Mouse (Mus musculus): Measurements from ENCODE around the gene Ppp2r5c. TPM values are rescaled to one million over a fixed set of nuclear protein-coding genes. Genes with fewer than 3 reads are reported as not detected.

Ppp2r5c gene
- total RNA-seq, 2 experiments from 2014 or later = 99.2 to 223 TPM

DNA sequence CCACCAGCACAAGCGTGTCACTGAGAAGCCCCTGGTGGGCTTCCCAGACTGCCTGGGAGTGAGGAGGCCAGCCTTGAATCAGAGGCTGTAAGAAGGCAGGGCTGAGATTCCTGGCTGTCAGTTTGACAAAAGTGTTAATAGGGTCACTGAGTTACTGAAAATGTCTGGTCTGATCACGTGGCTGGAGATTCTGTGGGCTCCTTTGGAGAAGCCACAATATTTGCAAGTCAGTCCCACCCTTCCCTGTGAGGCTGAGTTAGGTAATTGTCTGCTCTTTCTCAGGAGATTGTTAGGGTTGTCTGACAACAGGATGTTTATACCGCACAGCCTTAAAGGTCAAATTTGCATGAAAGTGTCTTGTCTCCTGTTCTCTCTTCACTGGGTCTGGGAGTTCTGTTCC, 57.9 kb downstream of the Ppp2r5c start:
- ATAC-seq (replicated peaks; ENCODE audit: low FRiP score, low TSS enrichment, poor library complexity, severe bottlenecking) = no peak

DNA sequence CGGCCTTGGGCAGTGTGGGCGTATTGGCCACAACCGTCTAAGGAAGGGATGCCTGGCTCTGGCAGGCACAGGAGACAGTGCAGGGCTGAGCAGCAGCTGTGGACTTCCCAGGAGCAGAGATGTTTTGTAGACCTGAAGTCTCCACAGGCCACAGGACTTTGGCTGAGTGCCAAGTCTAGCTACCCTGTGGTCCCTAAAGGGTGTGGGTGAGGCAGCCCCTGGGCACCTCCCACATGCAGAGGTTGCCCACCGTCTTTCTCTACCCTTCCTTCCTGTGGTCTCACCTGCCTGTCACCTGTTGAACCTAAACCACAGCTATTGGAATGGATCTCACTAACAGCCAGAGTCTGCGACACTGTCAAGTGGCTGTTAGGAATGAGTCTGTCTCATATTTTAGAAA, 59.1 kb downstream of the Ppp2r5c start:
- no peak; the same call in 1 of the 2 replicates for ATAC-seq (replicated peaks; ENCODE audit: low FRiP score, low TSS enrichment, poor library complexity, severe bottlenecking)

DNA sequence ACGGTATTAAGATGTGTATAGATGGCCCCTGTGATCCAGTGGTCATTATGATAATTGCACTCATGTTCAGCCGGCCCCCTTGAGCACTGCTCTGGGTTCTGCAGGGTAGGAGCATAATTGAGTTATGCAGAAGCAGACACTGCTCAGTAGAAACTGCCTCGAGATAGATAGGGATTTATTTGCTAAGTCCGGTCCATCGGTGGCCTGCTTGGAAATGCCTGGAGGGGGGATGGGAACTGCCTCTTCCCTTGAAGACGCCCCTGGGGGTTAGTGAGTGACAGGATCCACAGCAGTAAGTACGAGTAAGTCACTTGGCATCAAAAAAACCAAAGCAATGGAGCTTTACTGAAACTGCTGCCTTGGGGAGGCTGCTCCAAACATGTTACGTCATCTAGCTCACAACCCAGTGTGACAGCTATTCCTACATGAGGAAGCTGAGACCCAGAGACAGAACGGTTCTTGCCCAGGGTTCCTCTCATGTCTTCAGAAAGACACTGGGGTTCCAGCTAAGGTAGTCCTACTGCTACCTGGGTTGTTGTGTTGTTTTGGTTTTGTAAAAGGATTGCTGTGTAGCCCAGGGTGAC, 60.9 kb downstream of the Ppp2r5c start:
- no peak for ATAC-seq (replicated peaks; ENCODE audit: low FRiP score, low TSS enrichment, poor library complexity, severe bottlenecking)

DNA sequence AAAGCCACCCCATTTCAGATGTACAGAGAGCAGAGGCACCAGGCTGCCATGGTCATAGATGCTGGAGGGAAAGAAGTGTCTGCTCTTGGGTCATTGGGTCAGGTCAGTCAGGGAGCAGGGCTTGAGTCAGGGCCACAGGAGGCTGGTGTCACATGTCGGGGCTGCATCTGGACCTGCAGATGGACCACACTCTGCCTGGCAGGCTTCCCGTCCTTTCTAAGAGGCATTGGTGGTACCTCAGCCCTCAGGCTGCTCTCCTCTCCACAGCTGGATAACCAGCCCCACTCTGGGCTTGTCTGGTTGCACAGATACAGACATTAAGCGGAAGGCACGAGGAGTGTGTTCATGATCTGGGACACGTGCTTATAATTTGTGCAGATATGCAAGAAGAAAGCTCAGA, 61.8 kb downstream of the Ppp2r5c start:
- peak; percentile 48 for ATAC-seq (replicated peaks; ENCODE audit: low FRiP score, low TSS enrichment, poor library complexity, severe bottlenecking)

- ATAC-seq (replicated peaks; ENCODE audit: low FRiP score, low TSS enrichment, poor library complexity, severe bottlenecking) = no peak
Measured at GRCm38 (mm10) chr12:110510171-110510871, 63.4 kb downstream of the Ppp2r5c start.

GRCm38 (mm10) chr12:110511201-110511600, 64.3 kb downstream of the Ppp2r5c start:
- no peak for ATAC-seq (replicated peaks; ENCODE audit: low FRiP score, low TSS enrichment, poor library complexity, severe bottlenecking)

DNA sequence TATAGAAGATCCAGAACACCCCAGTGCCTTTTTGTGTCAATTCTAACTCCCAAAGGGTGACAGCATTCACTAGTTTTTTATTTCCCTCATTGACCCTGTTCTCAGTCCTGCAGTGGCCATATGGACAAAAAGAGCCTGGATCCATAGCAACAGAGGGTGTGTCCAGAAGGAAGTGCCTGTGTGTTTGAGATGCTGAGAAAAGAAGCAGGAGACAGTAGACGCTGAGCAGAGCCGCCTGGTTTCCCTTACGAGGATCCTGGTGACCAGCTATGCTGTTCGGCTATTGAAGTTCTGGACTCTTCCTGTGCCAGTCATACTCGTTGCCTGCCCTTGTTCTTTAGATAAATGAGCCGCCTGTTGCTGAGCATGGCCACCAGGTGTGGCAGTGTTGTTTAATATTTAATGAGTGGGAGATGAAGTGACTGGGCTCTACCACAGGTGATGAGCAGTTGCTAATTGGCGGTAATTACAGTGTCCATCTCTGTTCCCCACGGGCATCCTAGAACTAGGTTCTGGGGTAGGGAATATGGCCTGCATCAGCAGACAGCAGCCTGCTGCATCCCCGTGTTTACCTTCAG, 65.0 kb downstream of the Ppp2r5c start:
- peak; percentile 59; the same call in 1 of the 2 replicates for ATAC-seq (replicated peaks; ENCODE audit: low FRiP score, low TSS enrichment, poor library complexity, severe bottlenecking)

DNA sequence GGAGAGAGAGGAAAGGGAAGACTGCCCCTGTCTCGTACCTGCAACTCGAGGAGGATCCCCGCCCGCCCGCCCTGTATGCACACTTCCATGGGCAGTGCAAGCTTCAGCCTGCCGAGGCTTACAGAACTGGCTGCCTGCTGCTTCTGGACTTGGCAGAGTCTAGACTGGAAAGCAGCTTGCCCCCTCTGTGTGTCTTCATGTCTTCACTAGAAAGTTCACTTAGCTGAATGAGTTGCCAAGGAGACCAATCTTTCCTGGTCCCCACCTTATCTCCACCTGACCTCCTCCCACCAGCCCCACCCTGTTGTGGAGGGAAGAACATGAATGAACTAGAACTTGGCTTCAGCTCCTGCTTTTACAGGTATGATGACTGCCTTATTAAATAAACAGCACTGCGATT, 66.0 kb downstream of the Ppp2r5c start:
- no peak for ATAC-seq (replicated peaks; ENCODE audit: low FRiP score, low TSS enrichment, poor library complexity, severe bottlenecking)

DNA sequence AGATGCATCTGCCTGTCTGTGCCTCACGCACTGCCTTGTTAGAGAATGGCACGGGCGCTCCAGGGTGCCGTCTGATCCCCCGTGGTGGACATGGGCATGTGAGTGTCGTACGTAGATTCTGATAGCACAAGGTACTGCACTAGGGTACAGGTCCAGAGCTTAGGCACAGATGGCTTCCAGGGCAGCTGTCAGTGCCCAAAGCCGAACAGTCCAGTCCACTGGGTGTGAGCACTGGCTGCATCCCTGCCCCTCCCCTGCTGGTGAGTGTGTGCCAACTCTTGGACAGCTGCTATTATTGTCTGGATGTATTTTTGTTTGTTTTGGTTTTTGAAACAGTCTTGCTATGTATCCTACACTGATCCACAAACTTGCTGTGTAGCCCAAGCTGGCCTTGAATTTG, 68.8 kb downstream of the Ppp2r5c start:
- ATAC-seq (replicated peaks; ENCODE audit: low FRiP score, low TSS enrichment, poor library complexity, severe bottlenecking) = no peak

DNA sequence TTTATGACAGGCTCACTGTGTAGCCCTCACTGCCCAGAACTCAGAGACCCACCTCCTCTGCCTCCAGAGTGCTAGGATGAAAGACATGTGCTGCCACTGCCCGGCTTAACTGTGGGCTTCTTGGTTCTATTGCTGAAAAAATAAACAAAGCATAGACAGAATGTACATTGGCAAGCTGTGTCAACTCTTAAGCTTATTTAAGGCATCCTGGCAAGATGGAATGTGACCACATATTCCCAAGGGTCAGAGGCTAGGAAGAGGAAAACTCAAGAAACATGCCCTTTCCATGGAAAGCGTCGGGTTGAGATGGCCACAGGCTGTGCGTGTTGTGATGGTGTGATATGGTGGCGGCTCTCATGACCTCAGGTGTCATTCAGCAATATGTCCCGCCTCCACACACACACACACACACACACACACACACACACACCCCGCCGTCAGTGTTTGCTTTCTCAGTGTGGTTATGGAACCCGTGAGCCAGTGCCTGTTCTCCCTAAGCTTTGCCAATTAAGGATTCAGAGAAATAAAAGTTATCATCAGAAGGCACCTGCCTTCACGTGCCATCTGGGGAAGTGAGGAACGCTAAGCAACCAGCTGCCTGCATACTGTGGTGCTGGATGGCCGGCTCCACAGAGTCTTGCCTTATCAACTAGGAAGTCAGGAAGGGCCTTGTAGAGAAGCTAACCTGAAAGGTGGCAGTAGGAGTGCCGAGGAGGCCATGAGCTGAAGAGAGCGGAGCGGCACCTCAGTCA, 73.5 kb downstream of the Ppp2r5c start:
- 0 out of 2 replicates have a peak, but pooled peaks have one; percentile 11 for ATAC-seq (replicated peaks; ENCODE audit: low FRiP score, low TSS enrichment, poor library complexity, severe bottlenecking)

DNA sequence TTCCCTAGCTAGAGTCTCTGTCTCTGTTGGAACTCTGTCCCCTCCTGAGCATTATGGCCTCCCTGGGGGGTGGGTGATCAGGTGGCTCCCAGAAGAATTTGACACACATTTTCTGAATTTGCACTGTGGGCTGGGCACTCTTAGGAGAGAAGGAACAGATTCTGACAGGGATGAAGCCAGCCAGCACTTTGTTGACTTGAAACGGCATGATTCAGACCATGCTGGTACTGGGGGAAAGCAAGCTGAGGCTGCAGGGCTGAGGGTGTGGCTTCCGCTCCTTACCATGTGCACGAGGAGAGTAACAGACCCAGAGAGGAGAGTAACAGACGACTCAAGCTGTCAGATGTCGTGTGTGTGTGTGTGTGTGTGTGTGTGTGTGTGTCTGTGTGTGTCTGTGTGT, 76.6 kb downstream of the Ppp2r5c start:
- no peak for ATAC-seq (replicated peaks; ENCODE audit: low FRiP score, low TSS enrichment, poor library complexity, severe bottlenecking)

DNA sequence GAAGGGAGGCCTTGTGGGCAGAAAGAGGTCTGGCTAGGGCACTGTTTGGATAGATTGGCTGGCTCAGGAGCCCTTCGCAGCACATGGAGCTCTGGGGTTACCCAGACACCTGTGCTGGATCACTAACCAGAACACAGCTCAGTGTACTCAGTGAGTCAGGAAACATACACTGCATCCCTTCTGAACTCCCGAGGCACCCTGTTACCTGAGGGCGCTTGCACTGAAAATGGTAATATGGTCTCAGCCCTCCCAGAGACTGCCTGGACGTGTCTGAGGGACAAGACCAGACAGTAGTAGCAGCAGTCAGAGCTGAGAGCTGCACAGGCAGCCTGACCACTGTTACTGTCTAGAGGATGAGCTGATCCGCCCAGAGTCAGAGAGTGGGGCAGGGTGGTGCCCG, 85.8 kb downstream of the Ppp2r5c start:
- no peak; the same call in 1 of the 2 replicates for ATAC-seq (replicated peaks; ENCODE audit: low FRiP score, low TSS enrichment, poor library complexity, severe bottlenecking)

DNA sequence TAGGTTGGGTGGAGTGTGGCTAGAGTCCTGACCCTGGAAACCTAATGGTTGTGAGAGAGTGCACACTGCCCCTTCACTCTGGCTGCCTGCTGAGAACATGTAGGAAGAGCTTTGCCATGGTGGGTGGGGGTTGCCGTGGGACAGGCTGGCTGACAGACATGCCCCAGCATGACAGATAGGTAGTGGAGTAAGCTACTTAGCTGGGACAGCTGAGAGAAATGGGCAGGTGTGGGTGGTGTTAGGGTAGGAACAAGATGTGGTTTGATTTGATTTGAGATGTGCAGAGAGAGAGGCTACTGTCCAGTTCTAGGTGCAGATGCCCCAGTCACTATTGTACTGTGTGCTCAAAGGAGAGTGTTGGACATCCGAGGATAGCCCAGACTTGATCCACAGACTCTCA, 86.2 kb downstream of the Ppp2r5c start:
- ATAC-seq (replicated peaks; ENCODE audit: low FRiP score, low TSS enrichment, poor library complexity, severe bottlenecking) = no peak

DNA sequence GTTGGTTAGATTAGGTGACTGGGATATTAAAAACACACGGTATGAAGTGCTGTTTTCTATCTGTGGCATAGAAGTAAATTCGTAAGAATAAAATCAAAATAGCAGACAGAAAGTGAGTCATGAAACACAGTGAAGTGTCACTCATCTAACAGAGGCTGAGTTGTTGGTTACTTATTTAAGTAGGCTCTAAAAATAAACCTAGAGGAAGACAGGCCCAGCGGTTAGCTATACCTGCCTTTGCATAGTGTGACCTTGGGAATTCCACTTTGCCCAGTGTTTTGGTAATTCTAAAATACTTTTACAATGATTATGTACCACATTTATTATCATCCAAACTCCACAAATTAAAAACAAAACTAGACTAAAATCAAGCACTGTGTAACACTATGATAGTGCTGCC, 86.9 kb downstream of the Ppp2r5c start:
- no peak for ATAC-seq (replicated peaks; ENCODE audit: low FRiP score, low TSS enrichment, poor library complexity, severe bottlenecking)

DNA sequence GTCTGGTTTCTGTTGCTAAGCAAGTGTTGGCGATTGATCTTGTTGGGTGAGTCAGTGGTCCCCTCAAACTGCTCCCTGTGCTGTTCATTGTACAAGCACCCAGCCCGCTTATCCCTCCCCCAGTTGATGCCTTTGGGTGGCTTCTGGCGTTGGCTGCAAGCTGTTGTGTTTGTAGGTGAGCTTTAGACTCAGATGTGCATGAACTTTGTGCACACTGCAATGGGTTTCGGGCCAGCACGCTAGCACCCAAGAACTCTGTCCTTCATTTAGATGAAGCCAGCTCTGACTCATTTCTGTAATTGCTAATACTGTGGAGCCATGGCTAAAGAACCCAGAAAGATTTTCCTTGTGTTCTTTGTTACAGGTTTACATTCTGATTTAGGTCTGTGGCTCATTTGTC, 88.4 kb downstream of the Ppp2r5c start:
- no peak for ATAC-seq (replicated peaks; ENCODE audit: low FRiP score, low TSS enrichment, poor library complexity, severe bottlenecking)

DNA sequence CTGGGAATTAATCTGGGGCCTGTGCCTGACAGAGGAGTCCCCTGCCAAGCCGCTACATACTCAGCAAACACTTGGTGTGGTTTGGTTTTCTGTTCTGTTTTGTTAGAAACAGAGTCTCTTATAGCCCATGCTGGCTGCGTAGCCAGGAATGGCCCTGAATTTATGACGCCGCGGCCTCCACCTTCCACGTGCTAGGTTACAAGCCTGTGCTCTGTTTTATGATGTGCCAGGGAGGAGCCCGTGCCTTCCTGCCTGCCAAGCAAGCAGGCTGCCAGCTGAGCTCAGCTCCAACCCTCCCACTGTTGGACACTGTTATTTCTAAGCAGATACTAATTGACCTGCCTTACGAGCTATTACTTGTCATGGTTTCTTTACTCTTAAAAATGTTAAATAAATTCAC, 90.8 kb downstream of the Ppp2r5c start:
- no peak for ATAC-seq (replicated peaks; ENCODE audit: low FRiP score, low TSS enrichment, poor library complexity, severe bottlenecking)

- no peak for ATAC-seq (replicated peaks; ENCODE audit: low FRiP score, low TSS enrichment, poor library complexity, severe bottlenecking)
Measured at GRCm38 (mm10) chr12:110539346-110539745, 92.4 kb downstream of the Ppp2r5c start.

DNA sequence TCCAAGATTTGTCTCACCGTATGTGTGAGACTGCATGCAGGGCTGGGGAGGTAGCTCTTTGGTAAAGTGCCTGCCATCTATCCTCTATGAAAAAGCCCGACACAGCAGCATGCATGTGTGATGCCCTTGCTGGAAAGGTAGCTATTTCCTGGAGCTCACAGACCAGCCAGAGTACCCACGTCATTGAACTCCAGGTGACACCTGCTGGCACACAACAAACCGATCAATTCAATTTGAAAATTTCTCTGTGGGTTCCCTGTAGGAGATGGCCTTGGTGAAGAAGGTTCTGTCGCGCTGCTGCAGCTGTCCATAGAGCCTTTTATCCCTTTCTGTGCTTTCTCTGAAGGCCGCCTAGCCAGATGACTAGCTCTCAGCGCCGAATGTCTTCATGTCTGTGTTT, 92.9 kb downstream of the Ppp2r5c start:
- ATAC-seq (replicated peaks; ENCODE audit: low FRiP score, low TSS enrichment, poor library complexity, severe bottlenecking) = no peak

DNA sequence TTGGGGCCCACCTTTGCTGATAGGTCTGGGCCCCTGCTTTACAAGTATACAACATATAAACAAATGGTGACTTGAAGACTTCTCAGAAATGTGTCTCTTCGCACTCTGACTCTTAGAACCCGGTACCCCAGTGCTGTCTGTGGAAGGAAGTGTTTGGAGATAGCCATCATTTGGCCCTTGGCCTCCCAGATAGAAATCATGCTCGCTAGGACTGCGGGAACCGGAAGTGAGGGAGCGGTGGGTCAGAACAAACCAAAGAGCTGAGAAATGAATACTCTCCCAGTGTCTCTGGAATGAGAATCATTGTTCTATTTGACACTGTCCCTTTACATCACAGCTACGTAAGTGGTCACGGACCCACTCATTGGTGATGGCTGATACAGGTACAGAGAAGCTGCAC, 93.4 kb downstream of the Ppp2r5c start:
- no peak for ATAC-seq (replicated peaks; ENCODE audit: low FRiP score, low TSS enrichment, poor library complexity, severe bottlenecking)

DNA sequence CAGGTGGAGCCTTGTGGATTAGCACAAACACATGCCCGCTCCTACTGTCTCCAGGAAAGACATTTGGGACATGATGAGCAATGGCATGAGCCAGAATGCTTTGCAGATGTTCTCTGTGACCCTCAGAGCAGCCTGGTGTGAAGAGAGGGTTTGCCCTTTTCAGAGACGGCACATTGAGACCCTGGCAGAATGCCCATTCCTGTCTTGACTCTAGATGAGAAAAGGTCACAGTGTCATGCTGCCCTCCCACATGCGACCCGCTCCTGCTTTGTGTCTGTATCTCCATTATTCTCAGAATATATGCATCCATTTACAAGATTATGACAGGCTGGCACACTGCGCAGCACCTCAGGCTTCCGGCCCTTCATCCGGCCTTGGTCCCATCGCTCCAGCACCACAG, 94.1 kb downstream of the Ppp2r5c start:
- ATAC-seq (replicated peaks; ENCODE audit: low FRiP score, low TSS enrichment, poor library complexity, severe bottlenecking) = no peak

All from megakaryocyte-erythroid progenitor cell, adult 5-6 weeks (primary cell).